Mouse (Mus musculus): ENCODE results near the gene Cacna1c.
A peak's percentile ranks its signal among the peaks of the same experiment; 100 is the strongest.
"Not testable (repeated sequence)": the region's sequence is repeated elsewhere in the genome, so short reads cannot be mapped to it uniquely, and the experiment has no call there.

Cacna1c gene

DNA sequence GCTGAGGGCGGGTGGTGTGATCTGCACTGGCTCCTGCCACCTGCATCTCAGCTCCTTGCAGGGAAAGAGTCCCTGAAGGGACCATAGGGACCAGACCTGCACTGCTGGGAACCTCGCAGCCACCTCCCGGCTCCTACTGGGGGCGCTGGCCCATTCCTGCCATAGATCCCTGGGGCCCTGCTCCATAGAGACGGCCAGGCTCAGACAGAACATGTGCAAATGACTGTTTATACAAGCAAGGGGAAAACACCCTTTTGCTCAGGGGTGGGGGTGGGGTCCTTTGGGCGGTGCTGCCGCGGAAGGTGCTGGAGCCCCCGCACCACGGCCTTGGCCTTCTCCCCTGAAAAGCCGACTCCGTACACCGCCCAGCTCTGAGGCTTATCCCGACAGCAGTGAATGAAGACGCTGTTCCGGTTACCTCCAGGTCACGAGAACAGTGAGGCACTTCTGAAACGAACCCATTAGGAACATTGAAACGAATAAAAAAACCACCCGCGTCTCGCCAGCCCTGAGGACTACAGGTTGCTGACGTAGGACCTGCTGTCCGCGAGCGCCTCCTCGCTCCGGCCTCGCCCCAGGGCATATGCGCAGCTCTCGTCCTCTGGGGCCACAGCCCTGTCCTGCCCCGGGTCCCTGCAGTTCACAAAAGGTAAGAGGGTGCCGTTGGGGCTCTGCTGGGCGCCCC, 602.7 kb downstream of the Cacna1c start:
- DNase-seq (ENCODE audit: low read depth, low spot score): peak; percentile 19
- Histone ChIP-seq H3K27me3 (ENCODE audit: control insufficient read depth, insufficient read depth, low read length, poor library complexity, severe bottlenecking) (no peaks in the 10 kb centered on the region; the same call in 1 of the 2 replicates), H3K36me3 (ENCODE audit: control insufficient read depth, insufficient read depth, low read length, poor library complexity, severe bottlenecking) (no peaks in the 10 kb centered on the region)

DNA sequence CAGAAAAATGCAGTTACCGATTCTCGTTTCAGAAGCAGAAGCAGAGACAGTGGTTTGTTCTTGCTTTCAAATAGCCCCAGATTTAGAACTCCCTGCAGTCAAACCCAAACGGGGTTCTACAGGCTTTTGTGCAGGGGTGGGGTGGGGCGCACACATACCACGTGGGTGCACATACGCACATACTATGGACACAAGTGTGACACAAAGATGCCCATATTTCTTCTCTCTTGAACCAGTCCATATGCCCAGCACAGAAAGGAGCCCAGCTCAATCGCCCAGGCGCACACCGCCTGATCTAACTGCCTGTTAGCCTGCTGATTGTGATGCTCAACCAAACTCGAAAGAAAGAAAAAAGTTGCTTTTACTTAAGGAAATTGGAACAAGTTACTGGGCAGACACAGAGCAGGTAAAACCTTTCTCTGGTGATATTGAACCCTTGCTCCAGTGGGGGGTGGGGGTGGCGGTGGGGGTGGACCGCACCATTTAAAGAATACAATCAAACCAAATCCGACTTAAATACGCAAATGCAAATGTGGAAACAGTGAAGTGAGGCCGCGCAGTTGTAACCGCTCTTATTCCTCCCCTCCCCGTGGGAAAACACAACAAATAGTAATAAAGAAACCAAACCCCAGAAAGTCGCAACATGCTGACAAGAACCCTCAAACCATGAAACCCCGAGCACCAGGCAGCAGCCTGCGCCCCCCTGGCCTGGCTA, 603.4 kb downstream of the Cacna1c start:
- DNase-seq (ENCODE audit: low read depth, low spot score): peak; percentile 11
- Histone ChIP-seq H3K27me3 (ENCODE audit: control insufficient read depth, insufficient read depth, low read length, poor library complexity, severe bottlenecking) (no peaks in the 10 kb centered on the region; the same call in 1 of the 2 replicates), H3K36me3 (ENCODE audit: control insufficient read depth, insufficient read depth, low read length, poor library complexity, severe bottlenecking) (no peaks in the 10 kb centered on the region)

DNA sequence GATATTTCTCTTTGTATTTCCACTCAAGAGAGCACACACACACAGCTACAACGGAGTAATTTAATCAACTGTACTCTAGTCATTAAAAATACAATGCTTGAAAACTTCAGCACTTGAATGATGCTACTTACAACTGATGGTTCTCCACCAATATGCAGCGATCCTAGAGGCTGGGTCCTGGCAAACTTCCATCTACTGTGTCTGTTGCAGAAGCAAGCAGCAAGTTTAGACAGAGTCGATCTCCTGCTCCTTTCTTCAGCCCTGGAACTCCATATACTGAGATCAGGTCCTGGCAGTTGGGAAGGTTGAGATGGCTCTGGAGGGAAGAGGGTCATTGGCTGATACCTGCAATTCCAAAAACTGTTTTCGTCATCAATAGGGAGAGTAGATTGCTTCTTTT, 617.5 kb downstream of the Cacna1c start:
- not testable (repeated sequence) for DNase-seq (ENCODE audit: low read depth, low spot score); H3K36me3 ChIP-seq (ENCODE audit: control insufficient read depth, insufficient read depth, low read length, poor library complexity, severe bottlenecking); H3K27me3 ChIP-seq (ENCODE audit: control insufficient read depth, insufficient read depth, low read length, poor library complexity, severe bottlenecking)

DNA sequence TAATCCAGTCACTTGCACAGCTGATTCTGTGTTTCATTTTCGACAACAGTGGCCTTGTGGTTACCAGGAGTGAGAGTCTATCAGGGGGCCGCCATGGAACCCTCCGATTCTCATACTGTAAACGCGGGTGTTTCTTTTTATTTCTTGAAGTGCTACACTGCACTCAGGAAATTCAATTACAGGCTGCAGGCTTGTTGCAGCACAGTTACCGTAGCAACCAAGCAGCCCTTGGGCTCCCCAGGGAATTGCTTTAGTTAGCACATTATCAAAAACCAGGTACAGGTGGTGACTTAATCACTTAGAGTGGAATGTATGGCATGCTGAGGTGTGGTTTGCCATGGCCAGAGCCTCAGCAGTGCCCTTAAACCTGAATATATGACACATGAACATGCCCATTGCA, 621.9 kb downstream of the Cacna1c start:
- H3K36me3 ChIP-seq (ENCODE audit: control insufficient read depth, insufficient read depth, low read length, poor library complexity, severe bottlenecking): no peaks in the 10 kb centered on the region
- no peak for DNase-seq (ENCODE audit: low read depth, low spot score)
- H3K27me3 ChIP-seq (ENCODE audit: control insufficient read depth, insufficient read depth, low read length, poor library complexity, severe bottlenecking): no peaks in the 10 kb centered on the region

DNA sequence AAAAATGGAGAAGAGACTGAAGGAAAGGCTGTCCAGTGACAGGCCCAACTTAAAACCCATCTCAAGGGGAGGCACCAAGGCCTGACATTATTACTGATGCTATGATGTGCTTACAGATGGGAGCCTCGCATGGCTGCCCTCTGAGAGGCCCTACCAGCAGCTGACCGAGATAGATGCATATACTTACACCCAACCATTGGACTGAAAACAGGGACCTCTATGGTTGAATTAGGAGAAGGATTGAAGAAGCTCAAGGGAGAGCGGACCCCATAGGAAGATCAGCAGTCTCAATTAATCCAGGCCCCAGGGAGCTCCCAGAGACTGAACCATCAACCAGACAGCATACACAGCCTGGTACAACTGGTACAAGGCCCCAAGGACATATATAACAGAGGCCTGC, 628.4 kb downstream of the Cacna1c start:
- Histone ChIP-seq H3K27me3 (ENCODE audit: control insufficient read depth, insufficient read depth, low read length, poor library complexity, severe bottlenecking) (no peaks in the 10 kb centered on the region), H3K36me3 (ENCODE audit: control insufficient read depth, insufficient read depth, low read length, poor library complexity, severe bottlenecking) (no peaks in the 10 kb centered on the region)
- no peak for DNase-seq (ENCODE audit: low read depth, low spot score)

DNA sequence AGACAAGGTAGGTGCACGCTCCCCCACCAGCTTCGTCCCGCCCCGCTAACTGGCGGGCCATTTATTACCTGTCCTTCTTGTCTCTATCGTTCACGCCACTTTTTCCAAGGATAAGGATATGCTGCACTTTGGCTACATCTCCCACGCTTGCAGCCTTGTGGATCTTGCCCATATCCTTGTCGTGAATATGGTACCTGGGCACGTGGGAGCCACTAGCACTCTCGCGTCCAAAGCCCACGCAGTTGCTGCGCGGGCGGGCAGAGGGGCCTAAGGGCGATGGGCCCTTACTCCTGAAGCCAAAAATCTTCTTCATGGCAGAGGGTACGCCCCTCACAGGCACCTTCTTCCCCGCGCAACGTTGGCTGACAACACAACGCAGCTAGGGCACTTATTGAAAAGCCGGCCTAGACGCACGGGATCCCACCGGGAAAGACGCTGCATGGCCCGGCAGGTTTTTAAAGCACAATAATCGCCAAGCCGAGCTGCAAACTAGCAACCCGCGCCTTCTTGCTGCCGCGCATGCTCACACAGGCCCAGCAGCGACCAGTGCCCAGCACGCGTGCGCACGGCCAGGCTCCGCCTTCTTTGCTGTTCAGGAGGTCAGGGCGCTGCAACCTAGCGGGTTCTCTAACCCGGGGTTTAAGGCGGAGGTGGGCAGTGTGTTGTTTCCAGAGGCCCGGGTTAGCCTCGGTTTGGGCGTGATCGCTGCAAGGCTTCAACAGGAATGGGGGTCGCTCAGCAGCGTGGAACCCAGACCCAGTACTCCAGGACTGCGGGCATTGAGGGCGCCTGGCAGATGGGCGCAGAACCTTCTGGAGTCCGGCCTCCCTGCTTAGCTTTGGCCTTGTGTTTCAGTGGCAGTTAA, 634.2 kb downstream of the Cacna1c start, which contains the start of gene Ankrd26:
Gene Ankrd26, minus strand, starts transcription at position 482 of the 865 bp plus-strand sequence.
- DNase-seq (ENCODE audit: low read depth, low spot score): peak; percentile 94
- Histone ChIP-seq H3K36me3 (ENCODE audit: control insufficient read depth, insufficient read depth, low read length, poor library complexity, severe bottlenecking) (no peaks in the 10 kb centered on the region), H3K27me3 (ENCODE audit: control insufficient read depth, insufficient read depth, low read length, poor library complexity, severe bottlenecking) (no peaks in the 10 kb centered on the region)

DNA sequence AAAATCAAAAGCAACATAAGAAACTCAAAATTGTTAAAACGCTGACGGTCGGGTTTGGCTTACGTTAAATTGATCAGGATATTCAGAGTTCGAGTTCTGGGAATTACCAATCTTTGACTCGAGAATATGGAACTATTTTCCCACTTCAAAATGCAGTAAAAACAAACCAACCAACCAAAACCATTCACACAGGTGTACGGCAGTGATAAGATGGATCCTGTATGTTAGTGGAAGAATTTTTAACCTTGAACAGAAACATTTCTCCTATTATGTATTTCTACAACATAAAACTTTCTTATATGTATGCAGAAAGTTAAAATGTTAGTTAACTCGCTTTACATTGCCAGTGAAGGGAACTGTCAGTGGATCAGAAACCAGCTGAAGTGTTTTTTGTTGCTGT, 635.0 kb downstream of the Cacna1c start:
- no peaks in the 10 kb centered on the region for H3K27me3 ChIP-seq (ENCODE audit: control insufficient read depth, insufficient read depth, low read length, poor library complexity, severe bottlenecking)
- DNase-seq (ENCODE audit: low read depth, low spot score): no peak

DNA sequence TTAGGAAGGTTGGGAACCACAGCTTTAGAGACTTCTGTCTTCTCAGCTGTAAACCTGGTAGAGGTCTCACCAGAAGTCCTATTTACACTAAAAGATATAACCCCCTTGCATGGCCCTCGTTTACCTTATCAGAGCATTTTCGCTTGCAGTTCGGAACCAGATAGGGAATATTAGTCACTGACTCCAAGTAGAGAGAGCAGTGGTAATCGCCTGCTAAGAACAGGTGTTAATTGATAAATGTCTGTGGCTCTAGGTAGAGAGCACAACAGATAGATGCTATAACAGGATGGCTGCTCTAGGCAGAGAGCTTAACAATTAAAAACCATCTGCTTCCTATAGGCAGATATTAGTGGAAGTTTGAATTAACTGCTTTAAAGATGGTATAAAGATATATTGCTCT, 657.6 kb downstream of the Cacna1c start:
- H3K27me3 ChIP-seq (ENCODE audit: control insufficient read depth, insufficient read depth, low read length, poor library complexity, severe bottlenecking): no peaks in the 10 kb centered on the region
- H3K36me3 ChIP-seq (ENCODE audit: control insufficient read depth, insufficient read depth, low read length, poor library complexity, severe bottlenecking): peaks cover 6% of the 10 kb centered on the region
- no peak for DNase-seq (ENCODE audit: low read depth, low spot score)

More for the DNA sequence above, 635.0 kb downstream of the Cacna1c start:
- H3K36me3 ChIP-seq (ENCODE audit: control insufficient read depth, insufficient read depth, low read length, poor library complexity, severe bottlenecking): no peaks in the 10 kb centered on the region
